Mouse (Mus musculus) heart, postnatal 10 days (tissue): ENCODE results near the gene Ctc1. TPM values are rescaled to one million over a fixed set of nuclear protein-coding genes. Genes with fewer than 3 reads are reported as not detected.

Experiments
- DNase-seq, 2 experiments: peaks; one replicate each; pipeline ENCODE4 v3.0.0; 2021
- intact Hi-C: fragments of 180-260 bp; cut with DNase I; formaldehyde crosslinking; loops from one replicate; pipeline ENCODE4 v1.15.1; 2025
- total RNA-seq, 2 experiments: library from RNA; stranded (reverse); gene quantifications; 2 replicates each; pipeline ENCODE4 v1.2.3; 2021

The Ctc1 gene
- total RNA-seq, 2 experiments from 2014 or later: 21.9 to 26.6 TPM

- peak; percentile 89 to 91 for DNase-seq
- intact Hi-C loops: no loop called here
These were observed 30.1 kb downstream of the Ctc1 start, which contains the start of gene Aurkb for GRCm38 (mm10) chr11:69045531-69046394. TSS of gene Aurkb (plus strand) at chr11:69045647.

GRCm38 (mm10) chr11:69046395-69046774 lies 30.7 kb downstream of the Ctc1 start:
- DNase-seq: no peak
- intact Hi-C loops: no loop called here

- DNase-seq: no peak
- intact Hi-C loops: no loop called here
These were observed 31.9 kb downstream of the Ctc1 start for GRCm38 (mm10) chr11:69047592-69047991.

GRCm38 (mm10) chr11:69048151-69048550 lies 32.4 kb downstream of the Ctc1 start:
- DNase-seq: no peak
- intact Hi-C loops: no loop called here

GRCm38 (mm10) chr11:69050748-69051147 lies 35.0 kb downstream of the Ctc1 start:
- intact Hi-C loops: no loop called here
- DNase-seq: no peak

GRCm38 (mm10) chr11:69051771-69052170 lies 36.1 kb downstream of the Ctc1 start:
- intact Hi-C loops: no loop called here
- no peak for DNase-seq

- DNase-seq: no peak
- intact Hi-C loops: no loop called here
These were observed 37.2 kb downstream of the Ctc1 start for GRCm38 (mm10) chr11:69052824-69053421.

- intact Hi-C loops: no loop called here
These were observed 38.1 kb downstream of the Ctc1 start for GRCm38 (mm10) chr11:69053848-69054247.

GRCm38 (mm10) chr11:69058265-69058664 lies 42.6 kb downstream of the Ctc1 start:
- no peak for DNase-seq
- intact Hi-C loops: no loop called here

More at GRCm38 (mm10) chr11:69053848-69054247, 38.1 kb downstream of the Ctc1 start:
- DNase-seq: no peak

GRCm38 (mm10) chr11:69058729-69059356 lies 43.1 kb downstream of the Ctc1 start:
- intact Hi-C loops: no loop called here
- DNase-seq: no peak

GRCm38 (mm10) chr11:69059357-69059974 lies 43.8 kb downstream of the Ctc1 start, which contains the start of gene Borcs6:
TSS of gene Borcs6 (plus strand) at chr11:69059717.
- intact Hi-C loops: no loop called here
- DNase-seq: peak; percentile 96 to 97

- intact Hi-C loops: no loop called here
- no peak for DNase-seq
These were observed 44.3 kb downstream of the Ctc1 start for GRCm38 (mm10) chr11:69059975-69060411.

GRCm38 (mm10) chr11:69060448-69061254 lies 44.9 kb downstream of the Ctc1 start:
- intact Hi-C loops: no loop called here
- peak; percentile 40 to 61 for DNase-seq

GRCm38 (mm10) chr11:69061255-69061912 lies 45.7 kb downstream of the Ctc1 start:
- DNase-seq: peak in 1 of 2 experiments; percentile 17
- intact Hi-C loops: no loop called here

GRCm38 (mm10) chr11:69062194-69062760 lies 46.6 kb downstream of the Ctc1 start:
- peak; percentile 81 to 82 for DNase-seq
- intact Hi-C loops: no loop called here

- intact Hi-C loops: loop anchor here (1.0 kb wide), 2 partner anchors 21 to 62 kb away; no protein-coding TSS in a partner anchor
- DNase-seq: peak; percentile 98
These were observed 47.1 kb downstream of the Ctc1 start for GRCm38 (mm10) chr11:69062761-69063224.

- intact Hi-C loops: loop anchor here (1.0 kb wide), 2 partner anchors 22 to 61 kb away; no protein-coding TSS in a partner anchor
- DNase-seq: peak; percentile 86 to 93
These were observed 47.9 kb downstream of the Ctc1 start for GRCm38 (mm10) chr11:69063413-69064201.
